Mouse (Mus musculus) embryonic fibroblast, embryonic 13.5 days (primary cell): ENCODE measurements at regions not wholly inside any gene's neighbourhood (a gene's known extent, or its start where the extent isn't known, plus 50 kb on each side); places are given as distances from the start of the nearest gene placed in this dataset.

Experiments used
- CTCF ChIP-seq: IDR thresholded peaks from 2 replicates; pipeline ENCODE4 v1.5.1; 2011; ENCODE audit warnings: mild to moderate bottlenecking, control low read depth, low read length, moderate library complexity, borderline replicate concordance; ENCODE audit not compliant: insufficient read depth
- POLR2A ChIP-seq: IDR thresholded peaks from 2 replicates; pipeline ENCODE4 v1.6.1; 2011; ENCODE audit warnings: low read depth, mild to moderate bottlenecking, control low read depth, low read length, moderate library complexity

- TF ChIP-seq POLR2A, result no peak
- TF ChIP-seq CTCF, result no peak
Observed at GRCm38 (mm10) chr12:48633559-48633958, 748.9 kb upstream of the Foxg1 start.
